Mouse (Mus musculus) embryonic facial prominence, embryonic 14.5 days (tissue): Measurements from ENCODE around the gene Akap8. TPM values are rescaled to one million over a fixed set of nuclear protein-coding genes. Genes with fewer than 3 reads are reported as not detected.

ENCODE experiments used
- ATAC-seq: fragments of 200-750 bp; cut with Nextera tagmentation; 2 replicates; pipeline ENCODE4 v1.8.0; 2017; ENCODE audit warnings: low read depth, moderate number of reproducible peaks, moderate TSS enrichment
- DNase-seq: peaks from one replicate; pipeline ENCODE4 v3.0.0-alpha.2; 2015; ENCODE audit warnings: low spot score
- H3K27ac ChIP-seq: fragments of 300-500 bp; sonication (generic); replicated peaks from 2 replicates; pipeline ENCODE4 v1.5.1; 2014; ENCODE audit warnings: low read depth, mild to moderate bottlenecking, low read length, moderate library complexity
- H3K27me3 ChIP-seq: fragments of 300-500 bp; sonication (generic); replicated peaks from 2 replicates; pipeline ENCODE4 v1.6.1; 2014; ENCODE audit warnings: low read length; ENCODE audit not compliant: control insufficient read depth, insufficient read depth
- H3K36me3 ChIP-seq: fragments of 300-500 bp; sonication (generic); 2 replicates; pipeline ENCODE4 v1.6.1; 2014; ENCODE audit warnings: low read length, mixed read lengths; ENCODE audit not compliant: control insufficient read depth, insufficient read depth
- H3K4me1 ChIP-seq: fragments of 300-500 bp; sonication (generic); 2 replicates; pipeline ENCODE4 v1.6.1; 2014; ENCODE audit warnings: antibody characterized with exemption, low read length; ENCODE audit not compliant: control insufficient read depth, insufficient read depth
- H3K4me2 ChIP-seq: fragments of 300-500 bp; sonication (generic); 2 replicates; pipeline ENCODE4 v1.6.1; 2014; ENCODE audit warnings: low read depth, mild to moderate bottlenecking, low read length, moderate library complexity, mixed read lengths
- H3K4me3 ChIP-seq: fragments of 300-500 bp; sonication (generic); 2 replicates; pipeline ENCODE4 v1.5.1; 2014; ENCODE audit warnings: low read depth, mild to moderate bottlenecking, low read length
- H3K9ac ChIP-seq: fragments of 300-500 bp; sonication (generic); 2 replicates; pipeline ENCODE4 v1.6.1; 2014; ENCODE audit warnings: low read depth, mild to moderate bottlenecking, low read length, moderate library complexity, mixed read lengths
- H3K9me3 ChIP-seq: fragments of 300-500 bp; sonication (generic); 2 replicates; pipeline ENCODE4 v1.6.1; 2016; ENCODE audit warnings: low read length; ENCODE audit not compliant: control insufficient read depth
- WGBS: fragments of 180-500 bp; shearing (Covaris S2); extraction: QIAGEN DNeasy Blood & Tissue Kit; methylation state at CpG from one replicate; pipeline ENCODE4 v1.1.7; 2014; 5-methylcytosine and 5-hydroxymethylcytosine counted together
- polyA plus RNA-seq: library from polyadenylated mRNA; unstranded; fragments of >200 nt; fragmentation: Nextera tagmentation; extraction: Ambion mirVana; gene quantifications from 2 replicates; pipeline ENCODE4 v1.2.1, GENCODE M21; 2014

Gene Akap8
- polyA plus RNA-seq, 1 experiment from 2014 or later: 33.0 TPM

DNA sequence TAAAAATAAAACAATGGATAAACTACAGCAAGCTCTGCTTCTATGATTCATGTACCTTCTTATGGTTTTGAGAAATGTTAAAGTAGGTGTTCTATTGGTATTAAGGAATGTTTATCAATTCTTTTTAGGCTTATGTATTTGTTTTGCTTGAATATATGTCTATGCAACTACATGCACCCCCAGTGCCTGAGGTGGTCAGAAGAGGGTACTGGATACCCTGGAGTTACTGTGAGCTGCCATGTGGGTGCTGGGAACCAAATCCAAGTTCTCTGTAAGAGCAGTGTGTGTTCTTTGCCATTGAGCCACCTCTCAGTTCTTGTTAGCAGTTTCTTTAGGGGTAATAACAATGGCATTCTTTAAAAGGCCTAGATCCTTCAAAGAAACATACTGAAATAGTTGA, 30.7 kb upstream of the Akap8 start:
- Histone ChIP-seq H3K4me1 (peaks cover 3% of the 10 kb centered on the region; the same call in 1 of the 2 replicates), H3K9me3 (no peaks in the 10 kb centered on the region), H3K36me3 (peaks cover 36% of the 10 kb centered on the region), H3K27me3 (no peaks in the 10 kb centered on the region), H3K9ac (no peak overlapping the region), H3K27ac (no peak overlapping the region), H3K4me3 (no peak overlapping the region), H3K4me2 (no peak overlapping the region)
- no peak for ATAC-seq
- DNase-seq: no peak

DNA sequence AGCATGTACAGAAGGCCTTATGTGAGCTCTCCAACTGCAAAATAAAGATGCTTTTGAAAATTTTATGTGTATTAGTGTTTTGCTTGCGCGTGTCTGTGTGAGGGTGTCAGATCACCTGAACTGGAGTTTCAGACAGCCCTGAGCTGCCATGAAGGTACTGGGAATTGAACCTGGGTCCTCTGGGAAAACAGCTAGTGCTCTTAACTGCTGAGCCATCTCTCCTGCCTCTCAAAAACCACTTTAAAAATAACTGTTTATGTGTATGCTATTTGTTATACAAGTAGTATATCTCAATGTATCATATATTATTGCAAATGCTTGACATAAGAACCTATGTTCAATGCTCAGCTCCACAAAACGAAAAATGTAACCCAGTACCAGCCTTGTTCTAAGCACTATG, 30.2 kb upstream of the Akap8 start:
- no peak overlapping the region for H3K27ac ChIP-seq
- peak overlapping the region; percentile 60 for H3K4me2 ChIP-seq
- no peaks in the 10 kb centered on the region for H3K9me3 ChIP-seq
- H3K36me3 ChIP-seq: peaks cover 31% of the 10 kb centered on the region
- no peaks in the 10 kb centered on the region for H3K27me3 ChIP-seq
- peak overlapping the region; percentile 73 for H3K4me3 ChIP-seq
- H3K9ac ChIP-seq: no peak overlapping the region; the same call in 1 of the 2 replicates
- DNase-seq (no peak), ATAC-seq (no peak)
- 59% methylated on average over 3 of the region's 3 CpGs for WGBS
- H3K4me1 ChIP-seq: peaks cover 3% of the 10 kb centered on the region; the same call in 1 of the 2 replicates

DNA sequence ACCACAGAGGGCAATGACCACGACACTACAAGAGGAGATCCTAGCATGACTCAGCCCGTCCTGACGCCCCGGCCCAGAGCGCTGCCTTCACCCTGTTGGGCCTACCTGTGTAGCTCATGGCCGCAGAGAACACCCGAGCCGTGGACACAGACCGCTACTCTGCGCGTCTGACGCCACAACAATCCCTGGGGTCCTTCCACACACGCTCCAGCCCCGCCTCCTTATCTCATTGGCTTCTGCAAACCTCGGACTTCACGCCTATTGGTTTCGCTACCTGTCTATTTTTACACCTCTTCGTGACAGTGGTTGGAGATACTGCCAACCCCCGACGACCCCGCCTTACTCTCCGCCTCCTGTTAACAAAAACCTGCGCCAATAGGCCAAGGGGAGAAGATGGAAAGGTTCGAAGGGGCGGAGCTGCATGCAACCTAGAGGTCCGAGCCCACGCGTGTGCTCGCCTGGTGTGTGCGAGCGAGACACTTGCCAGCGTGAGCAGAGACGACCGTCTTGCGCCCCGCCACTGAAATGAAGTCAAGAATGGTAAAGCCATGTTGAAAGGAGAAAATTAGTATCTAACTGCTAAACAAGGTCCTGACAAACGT, 29.4 kb upstream of the Akap8 start, which contains the start of gene Akap8l:
Gene Akap8l (minus strand): TSS at position 226 of the 602 bp plus-strand sequence.
- ATAC-seq (peak; percentile 98), DNase-seq (peak; percentile 99)
- H3K4me3 ChIP-seq: peak within 1 kb of the TSS; percentile 73
- H3K9me3 ChIP-seq: no peaks in the 10 kb centered on the region
- peak within 1 kb of the TSS; percentile 74; the same call in 1 of the 2 replicates for H3K27ac ChIP-seq
- WGBS: under 1% methylated on average over 29 of the region's 37 CpGs
- H3K9ac ChIP-seq: peak within 1 kb of the TSS; percentile 79
- no peaks in the 10 kb centered on the region for H3K27me3 ChIP-seq
- H3K36me3 ChIP-seq: peaks cover 23% of the 10 kb centered on the region
- H3K4me2 ChIP-seq: peak within 1 kb of the TSS; percentile 74
- H3K4me1 ChIP-seq: peaks cover 3% of the 10 kb centered on the region; the same call in 1 of the 2 replicates

DNA sequence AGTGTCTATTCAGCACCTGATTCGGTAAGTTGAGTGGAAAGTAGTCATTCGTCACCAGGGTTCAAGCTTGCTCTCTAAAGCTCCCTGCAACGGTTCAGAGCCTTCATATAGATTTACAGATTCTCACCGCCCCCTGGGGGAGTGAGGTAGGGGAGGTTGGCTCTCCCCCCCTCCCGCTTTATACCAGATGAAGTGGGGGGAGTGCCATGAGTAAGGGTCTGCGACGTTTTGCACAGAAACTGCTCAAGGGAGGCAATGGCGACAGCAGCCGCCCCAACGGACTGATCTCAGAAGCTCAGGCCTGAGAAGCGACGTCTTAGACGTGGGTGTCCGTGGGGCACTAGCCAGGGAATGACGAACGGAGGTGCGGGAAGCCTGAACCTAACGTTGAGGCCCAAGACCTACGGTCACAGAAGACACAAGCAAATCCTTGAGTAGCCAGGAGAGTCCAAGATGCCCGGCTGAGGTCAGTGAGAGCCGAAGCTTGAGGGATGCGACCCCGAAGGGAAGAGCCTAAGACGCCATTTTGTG, 28.9 kb upstream of the Akap8 start:
- ATAC-seq: peak; percentile 11; the same call in 1 of the 2 replicates
- peak overlapping the region; percentile 73 for H3K4me3 ChIP-seq
- DNase-seq: no peak

DNA sequence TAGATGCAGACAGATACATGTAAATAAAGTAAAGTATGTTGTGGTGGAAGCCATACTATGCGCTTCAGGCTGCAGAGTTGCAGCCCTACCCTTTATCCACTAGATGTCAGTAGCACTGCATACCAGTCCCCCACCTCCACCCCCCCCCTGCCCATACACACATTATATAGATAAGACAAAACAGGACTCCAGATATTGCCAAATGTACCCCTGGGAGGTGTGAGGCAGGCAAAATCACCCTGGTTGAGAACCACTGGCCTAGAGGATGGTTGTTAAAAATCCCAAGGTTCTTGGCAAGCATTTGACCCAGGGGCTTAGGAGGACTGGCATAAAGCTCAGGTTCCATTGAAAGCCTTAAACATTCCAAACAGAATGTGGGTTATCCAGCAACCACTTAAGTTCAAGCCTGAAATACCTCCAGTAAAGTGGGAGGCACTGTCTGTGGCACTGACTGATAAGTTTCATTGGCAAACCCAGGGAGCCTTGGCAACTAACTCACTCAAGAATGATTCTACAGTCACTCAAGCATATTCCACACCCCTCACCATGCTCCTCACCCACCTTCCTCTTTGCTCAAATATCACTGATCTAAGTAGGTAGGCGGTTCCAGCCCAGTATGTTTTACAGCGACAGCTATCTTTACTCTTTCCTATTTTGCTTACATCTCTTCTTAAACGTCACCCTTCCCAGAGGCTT, 28.1 kb upstream of the Akap8 start:
- peak overlapping the region; percentile 79; the same call in 1 of the 2 replicates for H3K9ac ChIP-seq
- peak overlapping the region; percentile 73 for H3K4me3 ChIP-seq
- DNase-seq (peak; percentile 54), ATAC-seq (no peak)
- peaks cover 3% of the 10 kb centered on the region; the same call in 1 of the 2 replicates for H3K4me1 ChIP-seq
- H3K9me3 ChIP-seq: no peaks in the 10 kb centered on the region
- H3K36me3 ChIP-seq: peaks cover 16% of the 10 kb centered on the region
- H3K4me2 ChIP-seq: peak overlapping the region; percentile 74
- WGBS: 12% methylated on average over 4 of the region's 4 CpGs
- H3K27me3 ChIP-seq: no peaks in the 10 kb centered on the region
- 0 out of 2 replicates have a peak overlapping the region, but pooled peaks have one; percentile 9 for H3K27ac ChIP-seq

More for the DNA sequence above, 28.9 kb upstream of the Akap8 start:
- H3K27ac ChIP-seq: peak overlapping the region; percentile 74; the same call in 1 of the 2 replicates
- no peaks in the 10 kb centered on the region for H3K27me3 ChIP-seq
- no peaks in the 10 kb centered on the region for H3K9me3 ChIP-seq
- H3K9ac ChIP-seq: peak overlapping the region; percentile 79
- peaks cover 17% of the 10 kb centered on the region for H3K36me3 ChIP-seq
- H3K4me2 ChIP-seq: peak overlapping the region; percentile 74
- WGBS: under 1% methylated on average over 23 of the region's 24 CpGs
- peaks cover 3% of the 10 kb centered on the region; the same call in 1 of the 2 replicates for H3K4me1 ChIP-seq

DNA sequence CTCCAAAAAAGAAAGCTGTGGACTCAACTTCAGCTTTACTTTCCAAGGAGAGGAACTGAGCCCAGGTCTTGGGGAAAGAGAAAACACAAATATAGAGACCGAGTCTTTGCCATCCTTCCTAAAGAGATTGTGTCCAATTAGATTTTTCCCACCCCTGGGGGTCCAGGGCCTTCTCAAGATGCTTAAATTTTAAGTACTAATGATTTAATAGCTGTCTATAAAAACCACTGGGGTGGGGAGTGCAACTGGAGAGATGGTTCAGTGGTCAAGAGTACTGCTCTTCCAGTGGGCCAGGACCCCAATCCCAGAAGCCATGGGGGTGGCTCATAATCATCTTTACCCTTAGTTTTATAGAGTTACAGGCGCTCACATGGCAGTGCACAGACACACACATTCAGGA, 27.4 kb upstream of the Akap8 start:
- H3K4me2 ChIP-seq: peak overlapping the region; percentile 74
- no peak overlapping the region for H3K4me3 ChIP-seq
- H3K9ac ChIP-seq: no peak overlapping the region

DNA sequence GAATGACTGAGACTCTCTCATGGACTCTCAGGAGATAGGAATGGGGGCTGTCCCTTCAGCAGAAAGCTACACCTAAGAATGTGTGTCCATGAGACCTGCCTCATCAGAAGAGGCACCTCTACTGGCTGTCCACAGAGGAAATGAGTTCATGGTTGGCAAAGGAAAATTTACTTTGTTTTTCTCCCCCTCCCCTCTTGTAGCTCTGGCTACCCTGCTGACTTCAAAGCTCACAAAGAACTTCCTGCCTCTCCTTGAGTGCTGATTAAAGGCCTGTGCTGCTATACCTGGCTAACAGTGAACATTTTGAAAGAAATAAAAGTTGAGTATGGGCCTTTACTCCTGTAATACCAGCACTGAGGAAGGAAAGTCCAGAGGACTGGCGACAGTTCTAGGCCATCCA, 20.1 kb upstream of the Akap8 start:
- no peaks in the 10 kb centered on the region for H3K4me1 ChIP-seq
- no peak overlapping the region for H3K4me2 ChIP-seq
- H3K9me3 ChIP-seq: no peaks in the 10 kb centered on the region
- no peak overlapping the region for H3K9ac ChIP-seq
- H3K36me3 ChIP-seq: peaks cover 36% of the 10 kb centered on the region
- no peaks in the 10 kb centered on the region for H3K27me3 ChIP-seq
- DNase-seq: no peak
- H3K27ac ChIP-seq: no peak overlapping the region
- 94% methylated on average over 1 of the region's 1 CpGs for WGBS
- no peak for ATAC-seq
- H3K4me3 ChIP-seq: no peak overlapping the region

More for the DNA sequence above, 27.4 kb upstream of the Akap8 start:
- WGBS: 85% methylated on average over 2 of the region's 2 CpGs
- peaks cover 9% of the 10 kb centered on the region for H3K36me3 ChIP-seq
- DNase-seq: no peak
- no peaks in the 10 kb centered on the region for H3K9me3 ChIP-seq
- H3K27me3 ChIP-seq: no peaks in the 10 kb centered on the region
- H3K4me1 ChIP-seq: peaks cover 3% of the 10 kb centered on the region; the same call in 1 of the 2 replicates
- ATAC-seq: no peak
- H3K27ac ChIP-seq: no peak overlapping the region

DNA sequence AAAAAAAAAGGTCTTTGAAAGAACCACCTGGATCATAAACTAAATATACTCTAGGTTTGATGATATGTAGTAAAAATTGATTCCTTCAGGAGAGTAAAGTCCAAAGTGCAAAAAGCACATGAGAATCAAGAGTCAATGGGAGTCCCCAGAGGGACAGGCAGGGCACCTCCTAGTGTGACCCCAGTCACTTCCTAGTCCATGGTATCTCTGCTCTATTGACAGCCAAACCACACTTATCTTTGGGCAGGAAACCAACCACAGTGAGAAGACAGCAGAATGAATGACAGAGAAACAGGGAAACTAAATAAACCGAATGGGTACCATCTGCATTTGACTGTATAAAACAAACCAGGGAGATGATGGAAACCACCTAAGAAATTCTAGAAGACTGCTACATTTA, 19.1 kb upstream of the Akap8 start:
- Histone ChIP-seq H3K4me1 (no peaks in the 10 kb centered on the region), H3K27ac (no peak overlapping the region), H3K36me3 (peaks cover 46% of the 10 kb centered on the region), H3K9ac (no peak overlapping the region), H3K4me3 (no peak overlapping the region), H3K27me3 (no peaks in the 10 kb centered on the region), H3K4me2 (no peak overlapping the region), H3K9me3 (no peaks in the 10 kb centered on the region)
- no peak for DNase-seq
- ATAC-seq: no peak
- 78% methylated on average over 1 of the region's 1 CpGs for WGBS
